Comparison of ENCODE assay signal across 17 mouse cellular contexts in genomic region chr1:38304376-38304775, GRCm38 (mm10).
A peak's percentile ranks its signal among the peaks of the same experiment; 100 is the strongest.
DNase-seq lines count a peak whose midpoint lies in the region; ATAC-seq and TF ChIP-seq lines count a peak whose summit lies in the region.
"Had no signal": no experiment of that assay in that cellular context is flagged by ENCODE, and none has a peak within 500 bp of the region (broad histone marks: within the 10 kb centered on the region; RNA-seq: fewer than 3 reads in every experiment).

No protein-coding gene starts in this region.

- peaks cover 14% of the 10 kb centered on the region for H3K4me1 ChIP-seq in heart, embryonic 11.5 days (ENCODE audit: control insufficient read depth, insufficient read depth, low read length)
- H3K4me1 ChIP-seq in limb, embryonic 13.5 days: peaks cover 39% of the 10 kb centered on the region
- H3K4me1 ChIP-seq in limb, embryonic 10.5 days: peaks cover 16% of the 10 kb centered on the region
- peaks cover 34% of the 10 kb centered on the region for H3K4me1 ChIP-seq in embryonic facial prominence, embryonic 14.5 days (ENCODE audit: control insufficient read depth, insufficient read depth, low read length)
- peaks cover 2% of the 10 kb centered on the region; the same call in 1 of the 2 replicates for H3K4me1 ChIP-seq in forebrain, postnatal 0 days (ENCODE audit: insufficient read depth)

- TF ChIP-seq CTCF in forebrain, postnatal 0 days (IDR thresholded peaks at IDR 0.05; ENCODE audit: low read depth): no peak

- H3K4me2 ChIP-seq in heart, embryonic 11.5 days: peak overlapping the region; percentile 9; the same call in 1 of the 2 replicates
- H3K4me2 ChIP-seq in limb, embryonic 13.5 days (replicated peaks): 0 out of 2 replicates have a peak overlapping the region, but pooled peaks have one; percentile 9
- H3K4me2 ChIP-seq in embryonic facial prominence, embryonic 14.5 days (ENCODE audit: low read depth, low read length): no peak overlapping the region
- H3K4me2 ChIP-seq in forebrain, postnatal 0 days (ENCODE audit: low read depth): no peak overlapping the region
- H3K4me2 ChIP-seq: hindbrain, embryonic 14.5 days; midbrain, embryonic 12.5 days had no signal

- H3K4me3 ChIP-seq in heart, embryonic 11.5 days (ENCODE audit: low read depth, low read length): no peak overlapping the region
- H3K4me3 ChIP-seq in limb, embryonic 13.5 days: no peak overlapping the region
- H3K4me3 ChIP-seq in limb, embryonic 10.5 days: no peak overlapping the region
- H3K4me3 ChIP-seq in embryonic facial prominence, embryonic 14.5 days (ENCODE audit: low read depth, low read length): no peak overlapping the region
- H3K4me3 ChIP-seq in forebrain, postnatal 0 days (ENCODE audit: low read depth, low read length): no peak overlapping the region
- H3K4me3 ChIP-seq: midbrain, embryonic 12.5 days had no signal

- whole genome bisulfite sequencing in heart, embryonic 11.5 days (ENCODE audit: insufficient replicate concordance): 64% methylated on average over 11 of the region's 11 CpGs
- WGBS in limb, embryonic 13.5 days: 63% methylated on average over 11 of the region's 11 CpGs
- 86% methylated on average over 11 of the region's 11 CpGs for WGBS in limb, embryonic 10.5 days
- WGBS in embryonic facial prominence, embryonic 14.5 days: 56% methylated on average over 11 of the region's 11 CpGs
- WGBS in forebrain, postnatal 0 days: 86% methylated on average over 11 of the region's 11 CpGs

- no peaks in the 10 kb centered on the region for H3K27me3 ChIP-seq in heart, embryonic 11.5 days (ENCODE audit: control insufficient read depth, insufficient read depth, low read length)
- no peaks in the 10 kb centered on the region for H3K27me3 ChIP-seq in limb, embryonic 13.5 days
- H3K27me3 ChIP-seq in limb, embryonic 10.5 days (ENCODE audit: low read depth, poor library complexity, severe bottlenecking): no peaks in the 10 kb centered on the region
- no peaks in the 10 kb centered on the region for H3K27me3 ChIP-seq in embryonic facial prominence, embryonic 14.5 days (replicated peaks; ENCODE audit: control insufficient read depth, insufficient read depth, low read length)
- H3K27me3 ChIP-seq in forebrain, postnatal 0 days (ENCODE audit: insufficient read depth, low read length): no peaks in the 10 kb centered on the region
- H3K27me3 ChIP-seq: midbrain, embryonic 12.5 days had no signal

- no peaks in the 10 kb centered on the region for H3K36me3 ChIP-seq in heart, embryonic 11.5 days (ENCODE audit: control insufficient read depth, insufficient read depth, low read length)
- peaks cover 6% of the 10 kb centered on the region for H3K36me3 ChIP-seq in limb, embryonic 13.5 days
- peaks cover 33% of the 10 kb centered on the region for H3K36me3 ChIP-seq in limb, embryonic 10.5 days
- H3K36me3 ChIP-seq in embryonic facial prominence, embryonic 14.5 days (ENCODE audit: control insufficient read depth, insufficient read depth, low read length): no peaks in the 10 kb centered on the region
- no peaks in the 10 kb centered on the region for H3K36me3 ChIP-seq in forebrain, postnatal 0 days (ENCODE audit: insufficient read depth)
- H3K36me3 ChIP-seq: midbrain, embryonic 12.5 days had no signal

- 0 out of 2 replicates have a peak overlapping the region, but pooled peaks have one; percentile 41 for H3K27ac ChIP-seq in heart, embryonic 11.5 days (ENCODE audit: low read depth, low read length)
- peak overlapping the region; percentile 48; the same call in 1 of the 2 replicates for H3K27ac ChIP-seq in limb, embryonic 13.5 days
- no peak overlapping the region for H3K27ac ChIP-seq in limb, embryonic 10.5 days
- H3K27ac ChIP-seq in embryonic facial prominence, embryonic 14.5 days (replicated peaks; ENCODE audit: low read depth, low read length): peak overlapping the region; percentile 23; the same call in 1 of the 2 replicates
- H3K27ac ChIP-seq in forebrain, postnatal 0 days (ENCODE audit: low read depth, low read length): no peak overlapping the region
- H3K27ac ChIP-seq: hindbrain, embryonic 14.5 days; midbrain, embryonic 12.5 days had no signal

- H3K9ac ChIP-seq in heart, embryonic 11.5 days (ENCODE audit: low read depth, low read length): no peak overlapping the region
- H3K9ac ChIP-seq in limb, embryonic 13.5 days: 0 out of 2 replicates have a peak overlapping the region, but pooled peaks have one; percentile 13
- 0 out of 2 replicates have a peak overlapping the region, but pooled peaks have one; percentile 0 for H3K9ac ChIP-seq in embryonic facial prominence, embryonic 14.5 days (ENCODE audit: low read depth, low read length)
- H3K9ac ChIP-seq in forebrain, postnatal 0 days: no peak overlapping the region
- H3K9ac ChIP-seq: hindbrain, embryonic 14.5 days; midbrain, embryonic 12.5 days had no signal

- no peak for DNase-seq in heart, adult 8-10 months (ENCODE audit: low spot score)
- no peak for DNase-seq in limb, embryonic 10.5 days (ENCODE audit: low spot score)
- DNase-seq in NIH3T3 (ENCODE audit: low read depth): peak; percentile 49
- DNase-seq in embryonic facial prominence, embryonic 14.5 days (ENCODE audit: low spot score): no peak
- DNase-seq in forebrain, postnatal 0 days: no peak
- no peak for DNase-seq in kidney, postnatal 36 days
- DNase-seq: adrenal gland, postnatal 10 days; cerebellum, adult 18-20 months; cerebellum, postnatal 14 days; kidney, adult 8-10 months; layer of hippocampus, adult 9-11 months; lung, adult 18-20 months; lung, postnatal 14 days had no signal

- ATAC-seq in heart, embryonic 11.5 days (replicated peaks; ENCODE audit: insufficient number of reproducible peaks, low FRiP score, low TSS enrichment): no peak
- ATAC-seq in limb, embryonic 13.5 days (ENCODE audit: low FRiP score, low read depth): no peak
- 0 out of 2 replicates have a peak, but pooled peaks have one; percentile 24 for ATAC-seq in embryonic facial prominence, embryonic 14.5 days (ENCODE audit: low read depth)
- no peak for ATAC-seq in forebrain, postnatal 0 days

- no peaks in the 10 kb centered on the region for H3K9me3 ChIP-seq in heart, embryonic 11.5 days (replicated peaks; ENCODE audit: control insufficient read depth, low read length)
- no peaks in the 10 kb centered on the region for H3K9me3 ChIP-seq in limb, embryonic 13.5 days
- no peaks in the 10 kb centered on the region for H3K9me3 ChIP-seq in limb, embryonic 10.5 days (replicated peaks)
- no peaks in the 10 kb centered on the region for H3K9me3 ChIP-seq in embryonic facial prominence, embryonic 14.5 days (ENCODE audit: control insufficient read depth, low read length)
- no peaks in the 10 kb centered on the region for H3K9me3 ChIP-seq in forebrain, postnatal 0 days (ENCODE audit: low read length)
- H3K9me3 ChIP-seq: midbrain, embryonic 12.5 days had no signal

Comparison
In these comparisons a context has a peak if more than half of its experiments do, and no peak if none do; other contexts are left out.
1. H3K27ac ChIP-seq: peak in heart, embryonic 11.5 days (single experiment), limb, embryonic 13.5 days (single experiment) and embryonic facial prominence, embryonic 14.5 days (single experiment); none in limb, embryonic 10.5 days (single experiment) and forebrain, postnatal 0 days (single experiment).
2. H3K4me2 ChIP-seq: peak in heart, embryonic 11.5 days (single experiment) and limb, embryonic 13.5 days (single experiment); none in embryonic facial prominence, embryonic 14.5 days (single experiment) and forebrain, postnatal 0 days (single experiment).
3. H3K9ac ChIP-seq: peak in limb, embryonic 13.5 days (single experiment) and embryonic facial prominence, embryonic 14.5 days (single experiment); none in heart, embryonic 11.5 days (single experiment) and forebrain, postnatal 0 days (single experiment).